Comparison of ENCODE assay signal across 16 mouse cellular contexts in genomic region chr19:45680495-45681130, GRCm38 (mm10).
"Had no signal": no experiment of that assay in that cellular context is flagged by ENCODE, and none has a peak within 500 bp of the region (broad histone marks: within the 10 kb centered on the region; RNA-seq: fewer than 3 reads in every experiment).

No protein-coding gene starts in this region.

- H3K4me3 ChIP-seq: limb, embryonic 10.5 days; limb, embryonic 13.5 days; liver, embryonic 15.5 days; midbrain, embryonic 10.5 days had no signal

- H3K9ac ChIP-seq: limb, embryonic 13.5 days; liver, embryonic 15.5 days had no signal

- DNase-seq: kidney, adult 18-20 months; kidney, adult 9 months; kidney, postnatal 14 days; kidney, postnatal 4 days; lung, adult 2 months; lung, postnatal 14 days; lung, postnatal 4 days; midbrain, embryonic 14.5 days; thymus, adult 2 months; thymus, postnatal 14 days; thymus, postnatal 4 days had no signal

- H3K36me3 ChIP-seq: limb, embryonic 10.5 days; limb, embryonic 13.5 days; liver, embryonic 15.5 days; midbrain, embryonic 10.5 days had no signal

- H3K27ac ChIP-seq: limb, embryonic 10.5 days; limb, embryonic 13.5 days; liver, embryonic 15.5 days; midbrain, embryonic 10.5 days; stomach, postnatal 0 days had no signal

- H3K4me2 ChIP-seq: limb, embryonic 13.5 days; liver, embryonic 15.5 days had no signal

- H3K9me3 ChIP-seq: limb, embryonic 10.5 days; limb, embryonic 13.5 days; liver, embryonic 15.5 days; midbrain, embryonic 10.5 days had no signal
